Mouse (Mus musculus): ENCODE results near the gene Cers5.
A peak's percentile ranks its signal among the peaks of the same experiment; 100 is the strongest.
"Not testable (repeated sequence)": the region's sequence is repeated elsewhere in the genome, so short reads cannot be mapped to it uniquely, and the experiment has no call there.

Gene Cers5

DNA sequence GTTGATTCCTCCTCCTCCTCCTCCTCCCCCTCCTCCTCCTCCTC lies at the start of gene Cers5:
Cers5 (minus strand) TSS at position 5 of the 44 bp plus-strand sequence.
- DNase-seq (ENCODE audit: extremely low spot score, low read depth, low spot score), result not testable (repeated sequence)

DNA sequence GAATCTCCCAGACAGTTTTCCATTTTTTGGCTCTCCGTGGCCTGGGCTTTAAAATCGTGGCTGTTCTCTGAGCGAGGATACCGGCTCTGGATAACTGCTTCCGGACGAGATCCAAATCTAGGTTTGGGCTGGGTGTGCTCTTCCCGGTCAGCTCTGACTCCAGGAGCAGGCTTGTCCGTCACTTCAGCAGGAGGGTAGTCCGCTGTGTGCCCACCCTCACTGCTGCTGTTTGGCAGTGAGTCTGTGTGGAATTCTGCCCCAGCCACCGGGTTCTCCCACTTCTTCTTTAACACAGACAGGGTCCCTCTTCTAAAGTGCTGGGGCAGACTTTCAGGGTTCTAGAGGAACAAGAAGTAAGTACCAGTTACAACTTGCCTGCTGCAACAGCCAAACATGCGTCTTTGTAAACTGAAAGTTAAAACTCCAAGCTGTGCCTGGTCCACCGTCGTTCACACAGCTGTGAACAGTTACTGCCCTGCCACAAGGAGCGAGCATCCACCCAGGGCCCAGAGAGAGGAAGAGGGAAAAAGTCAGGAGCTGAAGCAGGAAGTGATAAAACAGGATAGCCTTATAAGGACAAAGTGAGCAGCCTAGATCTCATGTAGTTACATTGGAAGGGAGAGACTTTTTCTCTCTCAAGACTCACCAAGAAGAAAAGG lies 47.1 kb upstream of the Cers5 start:
- DNase-seq (ENCODE audit: extremely low spot score, low read depth, low spot score), result peak; percentile 46

DNA sequence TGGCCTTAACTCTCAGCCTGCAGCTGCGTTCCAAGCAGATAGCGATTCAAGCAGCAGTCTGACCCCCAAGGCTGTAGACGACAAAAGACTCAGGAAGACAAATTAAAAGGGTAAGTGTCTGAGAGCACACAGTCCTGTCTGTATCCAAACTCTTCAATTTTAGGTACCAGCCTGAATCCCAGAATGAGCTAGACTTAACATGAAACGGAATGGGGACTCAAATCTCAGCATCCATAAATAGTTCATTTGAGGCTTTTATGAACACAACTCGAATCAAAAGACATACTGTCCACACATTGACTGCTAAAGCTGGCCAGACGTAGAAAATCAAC lies 46.4 kb upstream of the Cers5 start:
- no peak for DNase-seq (ENCODE audit: extremely low spot score, low read depth, low spot score)

DNA sequence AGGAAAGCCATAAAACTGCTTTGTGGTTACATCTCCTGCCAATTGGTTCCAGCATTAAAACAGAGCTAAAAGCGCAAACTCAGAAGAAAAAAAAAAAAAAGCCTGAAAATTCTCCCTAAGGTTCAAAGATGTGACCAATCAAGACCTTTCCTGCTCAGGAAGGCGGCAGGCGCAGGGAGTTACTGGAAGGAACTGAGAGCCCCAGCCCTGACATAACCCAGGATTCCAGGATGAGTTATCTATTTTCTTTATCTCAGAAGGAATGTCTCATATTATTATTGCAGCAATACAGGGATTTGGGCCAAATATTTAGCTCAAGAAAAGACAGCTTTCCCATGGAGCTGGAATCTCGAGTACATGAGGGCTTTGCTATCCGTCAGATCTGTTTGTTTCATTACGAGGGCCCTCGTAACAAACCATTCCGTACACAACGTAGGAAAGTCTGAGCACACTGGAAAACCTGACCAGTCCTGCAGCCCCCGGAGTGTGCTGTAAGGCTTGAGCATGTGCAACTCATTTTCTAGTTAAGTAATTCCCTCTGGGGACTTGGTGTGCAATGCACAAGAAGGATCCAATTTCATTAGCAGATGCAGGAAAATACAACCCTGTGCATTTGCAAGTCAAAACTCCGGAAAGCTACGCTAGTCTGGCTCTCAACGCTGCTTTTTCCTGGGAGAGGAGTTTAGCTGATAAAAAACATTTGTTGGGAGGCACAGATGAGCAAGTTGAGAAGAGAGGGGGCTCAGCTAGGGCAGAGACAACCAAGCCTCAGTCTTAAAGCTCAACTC lies 45.8 kb upstream of the Cers5 start:
- DNase-seq (ENCODE audit: extremely low spot score, low read depth, low spot score), result peak; percentile 88

DNA sequence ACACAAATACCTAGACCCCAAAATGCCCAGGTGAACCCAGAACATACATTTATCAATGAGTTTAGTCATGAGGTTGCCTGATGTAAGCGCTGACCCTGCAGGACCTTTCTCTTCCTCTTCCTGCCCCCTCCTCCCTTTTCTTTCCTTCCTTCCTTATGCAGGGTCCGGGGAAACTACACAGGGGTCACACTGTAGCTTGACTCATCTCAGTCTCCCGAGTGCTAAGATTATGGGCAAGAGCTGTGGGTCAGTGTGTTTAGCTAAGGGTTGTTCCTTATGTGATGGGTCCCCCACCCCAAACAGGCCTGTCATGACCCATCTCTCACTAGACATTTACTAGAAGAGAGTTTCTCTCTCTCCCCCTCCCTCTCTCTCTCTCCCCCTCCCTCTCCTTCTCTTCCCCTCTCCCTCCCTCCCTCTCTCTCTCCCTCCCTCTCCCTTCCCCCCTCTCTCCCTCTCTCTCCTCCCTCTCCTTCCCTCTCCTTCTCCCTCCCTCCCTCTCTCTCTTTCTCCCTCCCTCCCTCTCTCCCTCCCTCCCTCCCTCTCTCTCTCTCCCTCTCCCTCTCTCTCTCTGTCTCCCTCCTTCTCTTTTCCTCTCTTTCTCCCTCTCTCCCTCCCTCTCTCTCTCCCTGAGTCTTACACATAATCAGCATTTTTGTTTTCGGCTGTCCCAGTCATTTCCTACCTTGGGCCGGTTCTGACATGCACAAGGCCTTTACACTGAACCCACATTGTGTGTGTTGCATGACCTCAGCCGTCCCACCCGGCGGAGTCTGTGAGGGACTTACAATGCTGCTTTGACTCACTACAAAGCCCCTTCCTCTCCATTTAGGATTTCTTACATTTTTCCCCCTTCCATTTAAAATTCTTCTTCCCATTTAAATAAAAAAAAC lies 44.9 kb upstream of the Cers5 start:
- DNase-seq (ENCODE audit: extremely low spot score, low read depth, low spot score), result peak; percentile 42

DNA sequence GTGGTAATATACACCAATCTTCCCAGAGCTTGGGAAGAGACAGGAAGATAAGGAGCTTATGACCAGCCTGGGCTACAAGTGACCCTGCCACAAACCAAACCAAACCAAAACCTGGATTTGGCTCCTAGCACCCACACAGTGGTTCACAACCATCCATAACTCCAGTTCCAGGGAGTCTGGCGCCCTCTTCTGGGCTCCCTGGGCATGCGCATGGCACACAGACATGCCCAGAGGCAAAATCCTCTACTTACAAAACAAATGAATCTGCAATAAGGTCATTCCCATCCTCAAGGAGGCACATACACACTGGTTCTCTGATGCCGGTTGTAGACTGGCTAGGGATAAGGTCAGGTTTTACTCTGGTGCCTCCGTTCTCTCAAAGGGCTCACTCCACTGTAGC lies 43.3 kb upstream of the Cers5 start:
- no peak for DNase-seq (ENCODE audit: extremely low spot score, low read depth, low spot score)

DNA sequence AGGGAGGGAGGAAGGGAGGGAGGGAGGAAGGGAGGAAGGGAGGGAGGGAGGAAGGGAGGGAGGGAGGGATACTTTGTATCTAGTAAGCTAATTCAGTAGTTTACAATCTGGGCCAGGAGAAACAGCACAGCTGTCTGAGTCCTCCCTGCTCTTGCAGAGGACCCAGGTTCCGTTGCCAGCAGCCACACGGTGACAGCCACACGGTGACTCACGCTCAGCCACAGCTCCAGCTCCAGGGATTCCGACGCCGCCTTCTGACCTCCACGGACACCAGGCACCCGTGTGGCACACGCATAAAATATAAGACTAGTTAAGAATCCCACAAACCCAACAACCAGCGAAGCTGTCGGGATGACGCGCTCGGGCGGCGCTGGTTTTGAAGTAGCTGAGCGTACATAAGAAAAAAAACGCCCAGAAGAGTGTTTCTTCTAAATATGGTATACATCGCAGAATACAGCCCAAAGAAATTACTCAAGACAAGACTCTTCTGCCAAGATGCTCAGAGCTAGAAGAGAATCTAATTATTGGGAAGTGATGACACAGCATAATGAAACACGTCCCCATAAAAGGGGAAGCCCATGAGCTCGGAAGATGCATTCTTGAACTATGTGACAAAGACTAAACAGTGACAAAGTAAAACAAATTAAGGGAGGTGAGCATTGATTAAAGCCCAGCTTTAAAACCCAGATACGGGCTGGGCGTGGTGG lies 42.0 kb upstream of the Cers5 start:
- no peak for DNase-seq (ENCODE audit: extremely low spot score, low read depth, low spot score)

DNA sequence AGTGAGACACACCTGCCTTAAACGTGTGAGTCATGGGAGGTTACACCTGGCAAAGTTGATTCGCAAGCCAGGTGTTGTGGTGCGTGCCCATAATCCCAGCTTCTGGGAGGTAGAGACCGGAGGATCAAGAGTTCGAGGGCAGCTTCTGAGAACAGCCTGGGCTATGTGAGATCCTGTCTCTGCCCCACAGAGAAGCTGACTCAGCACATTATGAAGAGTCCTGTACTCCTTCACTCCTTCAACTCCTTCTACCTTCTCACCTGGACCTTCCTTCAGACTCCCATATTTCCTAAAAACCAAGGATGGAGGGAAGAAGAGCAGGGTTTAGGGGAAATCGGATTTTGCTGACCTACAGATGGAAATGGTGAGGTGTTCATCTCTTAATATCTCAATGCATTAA lies 41.0 kb upstream of the Cers5 start:
- DNase-seq (ENCODE audit: extremely low spot score, low read depth, low spot score), result no peak

DNA sequence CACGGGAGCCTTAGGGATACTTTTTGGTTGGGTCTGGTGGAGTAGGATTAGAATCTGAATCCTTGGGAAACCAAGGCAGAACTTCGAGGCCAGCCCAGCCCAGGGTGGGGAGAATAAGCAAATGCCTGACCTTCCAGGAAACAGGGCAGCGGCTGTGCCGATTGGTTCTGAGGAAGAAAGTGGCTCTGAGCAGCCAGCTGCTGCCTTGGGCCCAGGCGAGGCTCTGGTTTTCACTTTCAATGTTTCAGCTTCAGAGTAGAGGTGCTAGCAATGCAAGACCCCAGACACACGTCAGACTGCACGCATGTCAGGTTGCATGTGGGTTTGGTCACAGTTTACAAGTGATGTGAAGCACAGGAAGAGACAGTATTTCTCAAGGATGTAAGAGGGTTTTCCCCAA lies 39.4 kb upstream of the Cers5 start:
- no peak for DNase-seq (ENCODE audit: extremely low spot score, low read depth, low spot score)

DNA sequence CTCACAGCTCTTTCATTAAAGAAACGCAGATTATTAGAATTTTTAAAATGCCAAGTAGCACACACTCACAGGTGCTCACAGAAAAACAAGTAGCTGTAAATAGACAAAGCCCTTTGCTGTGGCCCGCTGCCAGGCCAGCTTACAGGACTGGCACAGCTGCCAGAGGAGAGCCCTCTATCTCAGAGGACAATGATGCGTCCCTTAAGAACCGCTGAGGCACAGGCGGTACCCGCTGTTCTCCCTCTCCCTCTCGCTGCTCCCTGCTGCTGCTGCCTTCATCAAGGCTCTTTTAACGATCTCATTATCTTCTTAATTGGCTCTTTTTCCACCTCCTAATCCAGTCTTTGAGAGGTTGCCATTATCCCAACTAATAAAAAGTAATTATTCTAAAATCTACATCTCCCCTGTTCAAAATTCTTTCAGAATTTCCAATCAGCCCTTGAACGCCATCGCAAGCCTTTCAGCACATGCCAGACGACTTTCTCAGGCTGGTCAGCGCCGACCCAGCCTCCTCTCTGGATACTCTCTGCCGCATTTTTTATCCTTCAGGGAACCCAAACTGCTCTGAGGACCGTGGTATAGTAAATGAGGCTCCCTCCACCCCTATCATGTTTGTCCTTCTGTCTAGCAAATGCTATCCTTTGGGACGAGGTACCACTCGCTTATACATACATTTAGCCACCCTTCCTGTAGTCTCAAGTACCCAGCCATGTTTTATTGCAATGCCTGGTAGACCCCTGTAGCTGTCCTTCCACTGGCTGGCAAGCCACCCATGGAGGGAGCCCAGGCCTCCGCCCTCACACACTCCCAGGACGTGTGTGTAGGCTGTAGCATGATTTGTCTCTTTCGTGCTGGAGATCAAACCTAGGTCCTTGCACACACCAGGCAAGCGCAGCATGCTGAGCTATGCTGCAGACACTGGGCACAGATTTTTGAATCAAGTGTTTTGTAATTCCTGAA lies 35.4 kb upstream of the Cers5 start:
- no peak for DNase-seq (ENCODE audit: extremely low spot score, low read depth, low spot score)

DNA sequence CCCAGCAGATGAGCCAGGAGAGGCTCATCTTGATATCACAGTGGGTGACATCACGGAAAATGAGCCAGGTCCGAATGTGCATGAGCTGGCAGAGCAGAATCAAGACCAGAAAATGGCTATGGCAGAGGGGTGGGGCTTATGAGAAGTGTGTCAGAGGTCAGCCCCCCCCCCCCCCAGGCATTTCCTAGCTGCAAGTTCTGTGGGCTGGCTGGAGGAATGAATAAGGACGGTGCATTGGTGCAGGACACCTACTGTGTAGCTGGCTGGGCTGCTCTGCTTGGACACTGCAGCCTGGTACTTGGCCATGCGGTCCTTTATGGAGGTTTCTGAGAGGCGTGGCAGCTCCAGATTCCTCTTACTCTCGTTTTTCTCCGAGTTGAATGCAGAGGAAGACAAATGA lies 33.5 kb upstream of the Cers5 start:
- DNase-seq (ENCODE audit: extremely low spot score, low read depth, low spot score), result no peak

DNA sequence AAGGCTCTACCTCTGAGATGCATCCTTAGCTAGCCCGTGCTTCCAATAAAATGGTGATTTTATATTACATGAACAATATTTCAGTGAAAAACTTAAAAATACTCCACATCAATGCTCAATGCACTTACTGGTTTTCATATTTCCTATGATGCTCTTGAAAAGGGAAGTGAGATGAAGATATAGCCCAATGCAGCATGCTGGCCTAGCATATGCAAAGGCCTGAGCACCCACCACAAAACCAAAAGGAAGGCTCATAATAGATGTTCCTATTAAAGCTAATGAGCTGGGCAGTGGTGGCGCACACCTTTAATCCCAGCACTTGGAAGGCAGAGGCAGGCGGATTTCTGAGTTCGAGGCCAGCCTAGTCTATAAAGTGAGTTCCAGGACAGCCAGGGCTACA lies 33.0 kb upstream of the Cers5 start:
- DNase-seq (ENCODE audit: extremely low spot score, low read depth, low spot score), result no peak

DNA sequence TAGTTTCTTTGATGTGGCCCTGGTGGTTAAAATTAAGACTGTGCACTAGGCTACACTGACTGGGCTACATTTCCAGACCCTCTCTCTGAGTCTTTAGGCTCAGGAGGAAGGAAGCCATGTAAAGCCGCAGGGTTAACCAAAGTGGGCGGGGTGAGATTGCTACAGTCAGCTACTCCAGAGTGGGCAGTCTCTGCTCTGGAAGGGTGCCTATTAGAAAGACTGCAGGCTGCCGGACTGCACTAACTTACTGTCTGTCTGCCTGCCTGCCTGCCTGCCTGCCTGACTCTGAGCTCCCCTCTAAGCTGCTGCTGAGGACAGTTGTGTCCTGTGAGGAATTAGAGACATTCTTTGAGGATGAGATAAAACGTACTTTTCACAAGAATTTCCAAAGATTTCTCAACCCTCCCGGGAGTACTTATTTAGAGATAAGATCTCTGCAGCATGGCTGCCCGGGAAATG lies 30.5 kb upstream of the Cers5 start:
- no peak for DNase-seq (ENCODE audit: extremely low spot score, low read depth, low spot score)

DNA sequence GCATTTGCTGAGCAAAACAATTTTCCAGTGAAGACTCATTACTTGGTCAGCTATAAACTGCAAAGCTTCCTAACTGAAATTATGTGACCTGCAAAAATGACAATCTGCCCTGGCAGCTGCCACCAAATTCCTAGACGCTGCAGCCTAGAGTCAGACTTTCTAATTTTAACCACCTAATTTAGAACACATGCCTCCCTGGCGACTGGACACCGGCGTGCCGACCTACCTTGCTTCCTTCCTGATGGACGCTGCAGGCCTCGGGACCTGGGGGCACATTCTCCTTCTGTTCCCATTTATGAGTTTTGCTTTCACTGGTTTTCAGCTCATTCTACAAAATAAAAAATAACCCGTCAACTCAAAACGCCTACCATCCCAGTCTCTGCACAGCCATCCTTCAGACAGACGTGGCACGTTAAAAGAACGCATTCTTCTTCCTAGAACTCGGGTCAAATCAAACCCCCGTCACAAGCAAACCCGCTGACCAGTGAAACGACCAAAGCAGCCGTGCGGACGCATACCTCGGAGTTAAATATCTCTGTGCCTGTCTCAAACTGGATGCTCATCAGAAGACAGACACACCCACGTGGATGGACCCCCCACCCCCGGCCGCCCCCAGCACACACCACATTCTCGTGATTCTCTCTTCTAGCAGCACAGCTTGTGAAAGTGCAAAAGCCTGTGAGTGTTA lies 29.3 kb upstream of the Cers5 start:
- DNase-seq (ENCODE audit: extremely low spot score, low read depth, low spot score), result peak; percentile 44

DNA sequence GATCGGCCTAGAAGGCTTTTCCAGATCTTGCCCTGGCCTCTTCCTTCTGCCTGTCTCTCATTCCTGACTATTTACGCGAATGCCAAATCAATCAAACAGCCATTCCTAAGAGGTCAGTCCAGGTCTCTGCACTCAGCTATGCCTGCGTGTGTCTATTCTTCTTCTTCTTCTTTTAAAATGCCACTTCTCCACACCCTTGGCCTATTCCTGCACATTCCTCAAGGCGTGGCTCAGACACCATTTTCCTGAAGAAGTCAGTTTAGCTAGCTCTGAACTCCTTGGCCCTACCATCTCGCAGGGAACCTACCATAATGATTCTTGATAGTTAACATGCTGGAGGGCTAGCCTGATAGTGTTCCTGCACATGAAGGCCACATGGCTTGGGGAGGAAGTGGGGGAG lies 27.0 kb upstream of the Cers5 start:
- no peak for DNase-seq (ENCODE audit: extremely low spot score, low read depth, low spot score)

DNA sequence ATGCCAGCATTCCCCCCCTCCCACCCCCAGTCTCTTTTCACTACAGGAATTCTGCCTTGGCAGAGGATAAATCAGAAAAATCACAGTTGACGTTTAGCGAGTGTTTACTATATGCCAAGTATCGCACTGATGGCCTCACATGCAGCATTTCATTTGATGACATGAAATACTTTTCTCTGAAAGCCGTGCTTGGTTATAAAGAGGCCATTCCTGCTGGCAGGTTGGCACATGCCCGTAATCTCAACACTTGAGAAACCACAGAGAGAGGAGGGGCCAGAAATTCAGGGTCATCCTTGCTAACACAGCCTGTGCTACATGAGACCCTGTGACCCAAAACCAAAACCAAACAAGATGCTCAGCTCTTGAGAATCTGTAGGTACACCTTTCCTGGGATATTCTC lies 25.2 kb upstream of the Cers5 start:
- no peak for DNase-seq (ENCODE audit: extremely low spot score, low read depth, low spot score)

DNA sequence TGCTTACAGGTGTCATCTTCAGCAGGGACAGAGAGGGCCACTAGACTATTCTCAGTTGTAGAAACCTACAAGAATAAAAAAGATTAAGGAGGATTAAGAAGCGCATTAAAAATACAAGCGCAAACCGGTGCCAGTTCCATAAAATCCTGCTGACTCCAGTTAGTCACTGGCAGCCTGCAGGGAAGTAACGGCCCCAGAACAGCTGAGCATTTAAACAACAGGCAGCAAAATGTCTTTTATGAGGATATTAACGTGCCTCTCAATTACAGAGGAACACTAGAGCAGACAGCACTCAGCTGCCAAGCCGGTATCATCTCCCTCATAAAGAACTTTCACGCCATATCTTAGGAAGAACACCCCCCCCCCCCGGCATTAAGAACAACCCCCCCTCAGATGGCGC lies 24.1 kb upstream of the Cers5 start:
- DNase-seq (ENCODE audit: extremely low spot score, low read depth, low spot score), result no peak

DNA sequence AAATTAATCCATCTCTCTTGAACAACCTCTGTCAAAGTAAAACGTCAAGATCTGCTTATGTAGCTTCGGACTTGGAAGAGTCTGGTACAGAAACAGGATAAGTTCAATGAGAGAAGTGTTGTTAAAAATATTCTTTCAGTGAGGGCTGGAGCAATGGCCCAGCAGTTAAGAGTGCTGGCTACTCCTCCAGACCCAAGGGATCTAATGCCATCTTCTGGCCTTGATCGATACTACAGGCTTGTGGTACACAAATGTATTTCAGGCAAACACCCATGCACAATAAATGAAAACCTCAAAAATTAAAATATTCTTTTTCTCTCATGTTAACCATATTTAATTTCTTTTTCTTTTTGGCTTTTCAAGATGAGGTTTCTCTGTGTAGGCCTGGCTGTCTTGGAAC lies 23.4 kb upstream of the Cers5 start:
- no peak for DNase-seq (ENCODE audit: extremely low spot score, low read depth, low spot score)

DNA sequence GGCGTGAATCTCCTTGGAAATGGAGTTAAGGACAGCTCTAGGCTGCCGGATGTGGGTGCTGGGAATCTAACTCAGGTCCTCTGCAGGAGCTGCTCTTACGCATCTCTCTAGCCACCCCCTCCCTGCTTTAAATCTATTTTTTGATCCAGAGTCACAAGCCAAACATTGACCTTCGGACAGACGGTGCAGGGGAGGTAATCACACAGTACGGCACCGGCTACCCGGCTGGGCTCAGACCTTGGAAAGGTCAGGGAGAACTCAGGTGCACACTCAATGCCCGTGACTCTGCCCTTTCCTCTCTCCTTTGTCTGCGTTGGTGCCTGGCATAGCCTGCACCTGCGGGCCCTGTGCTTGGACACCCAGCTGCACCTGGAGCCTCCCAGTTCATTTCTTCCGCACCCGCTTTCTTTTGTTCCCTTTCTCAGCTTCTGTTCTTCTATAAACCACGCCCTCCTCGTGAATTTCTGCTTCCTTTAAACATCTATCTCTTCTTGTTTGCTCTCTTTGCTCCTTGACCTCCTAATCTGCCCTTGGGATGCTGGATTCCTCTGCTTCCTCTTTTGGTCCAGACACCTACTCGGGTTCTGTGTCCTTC lies 19.6 kb upstream of the Cers5 start:
- DNase-seq (ENCODE audit: extremely low spot score, low read depth, low spot score), result no peak

DNA sequence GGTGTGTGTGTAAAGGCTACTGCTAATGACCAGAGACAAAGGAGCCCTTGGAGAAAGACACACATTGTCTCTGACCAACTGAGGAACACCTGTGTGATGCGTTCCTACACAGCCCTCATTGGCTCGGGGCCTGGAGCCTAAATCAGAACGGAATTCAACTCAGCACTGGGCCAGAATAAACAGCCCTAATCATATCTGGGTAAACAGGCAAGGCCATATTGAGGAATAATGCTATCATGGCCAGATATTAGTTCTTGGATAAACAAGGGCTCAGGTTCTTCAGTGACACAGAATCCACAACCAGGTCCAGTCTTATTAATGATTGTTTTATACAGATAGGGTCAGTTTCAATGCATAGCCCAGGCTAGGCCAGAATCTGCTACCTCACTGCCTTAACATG lies 18.3 kb upstream of the Cers5 start:
- DNase-seq (ENCODE audit: extremely low spot score, low read depth, low spot score), result no peak
